Mouse (Mus musculus) fat pad, adult 2 months (tissue): ENCODE results near the gene Ankrd55.
"Not testable (repeated sequence)": the region's sequence is repeated elsewhere in the genome, so short reads cannot be mapped to it uniquely, and the experiment has no call there.

ENCODE experiments used
- DNase-seq: peaks from one replicate; pipeline ENCODE4 v3.0.0-alpha.2; 2011; ENCODE audit warnings: low read depth, low spot score; ENCODE audit errors: extremely low read depth

Gene Ankrd55

DNA sequence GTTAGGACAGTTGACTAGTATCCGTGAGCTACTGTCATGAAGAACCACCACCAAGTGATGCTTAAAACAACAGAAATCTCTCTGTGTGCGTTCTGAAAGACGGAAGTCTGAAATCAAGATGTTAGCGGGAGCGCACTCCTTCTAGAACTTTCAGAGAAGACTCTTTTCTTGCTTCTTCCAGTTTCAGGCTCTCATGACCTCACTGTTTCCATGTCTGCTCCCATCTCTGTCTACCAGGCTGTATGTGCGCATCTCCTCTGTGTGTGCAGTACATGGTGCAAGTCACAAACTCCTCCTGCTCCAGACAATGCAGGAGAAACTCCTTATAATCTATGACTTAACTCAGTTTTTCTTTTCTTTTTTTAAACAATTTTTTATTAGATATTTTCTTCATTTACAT, 4.8 kb downstream of the Ankrd55 start:
- no peak for DNase-seq

DNA sequence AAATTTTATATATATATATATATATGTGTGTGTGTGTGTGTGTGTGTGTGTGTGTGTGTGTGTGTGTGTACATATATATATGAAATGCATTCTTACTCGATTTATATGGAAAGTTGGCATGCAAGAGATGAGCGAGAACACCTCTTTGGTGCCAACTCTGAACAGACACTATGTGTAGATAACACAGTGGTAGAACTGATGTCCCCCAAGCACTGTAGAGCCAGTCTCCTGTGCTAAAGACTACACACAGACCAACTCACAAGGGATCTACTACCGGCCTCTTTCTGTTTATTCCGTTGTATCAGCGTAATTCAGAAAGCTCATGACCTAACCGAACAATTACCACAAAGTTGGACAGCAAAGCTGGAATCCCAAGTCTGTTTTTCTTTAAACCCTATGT, 6.2 kb downstream of the Ankrd55 start:
- DNase-seq: no peak

DNA sequence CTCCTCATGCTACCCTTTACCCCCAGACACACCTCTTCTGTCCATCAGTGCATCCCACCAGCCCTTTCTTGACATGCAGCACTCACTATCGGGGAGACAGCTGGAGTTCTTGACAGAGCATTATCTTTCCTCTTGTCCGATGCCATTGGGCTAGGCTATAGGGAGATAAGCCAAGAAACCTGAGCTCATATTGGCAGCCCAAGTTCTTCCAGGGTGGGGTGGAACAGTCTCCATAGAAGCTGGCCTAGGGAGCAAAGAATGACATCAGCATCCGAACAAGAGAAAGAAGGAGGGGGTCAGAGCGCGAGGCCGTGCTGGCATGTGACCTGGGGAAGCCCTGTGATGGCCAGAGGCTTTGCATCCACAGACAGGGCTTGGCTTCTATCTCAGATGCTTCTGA, 9.5 kb downstream of the Ankrd55 start:
- DNase-seq: no peak

DNA sequence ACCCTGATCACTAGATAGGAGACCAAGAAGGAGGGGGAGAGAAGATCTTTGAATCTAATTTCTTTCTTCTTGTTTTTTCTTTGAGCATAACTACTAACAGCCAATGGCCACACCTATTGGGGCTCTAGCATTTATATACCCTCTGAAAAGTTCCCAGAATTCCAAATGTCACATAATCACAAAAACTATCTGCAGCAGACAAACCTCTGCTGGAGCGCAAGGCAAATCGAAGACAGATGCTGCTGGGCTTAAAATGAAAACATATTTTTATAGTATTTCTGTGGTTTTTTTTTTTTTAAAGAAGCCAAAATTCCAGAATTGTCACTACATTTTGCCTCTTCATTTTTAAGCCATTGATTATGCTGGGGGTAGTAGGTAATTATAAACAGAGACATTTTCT, 15.2 kb downstream of the Ankrd55 start:
- DNase-seq: no peak

DNA sequence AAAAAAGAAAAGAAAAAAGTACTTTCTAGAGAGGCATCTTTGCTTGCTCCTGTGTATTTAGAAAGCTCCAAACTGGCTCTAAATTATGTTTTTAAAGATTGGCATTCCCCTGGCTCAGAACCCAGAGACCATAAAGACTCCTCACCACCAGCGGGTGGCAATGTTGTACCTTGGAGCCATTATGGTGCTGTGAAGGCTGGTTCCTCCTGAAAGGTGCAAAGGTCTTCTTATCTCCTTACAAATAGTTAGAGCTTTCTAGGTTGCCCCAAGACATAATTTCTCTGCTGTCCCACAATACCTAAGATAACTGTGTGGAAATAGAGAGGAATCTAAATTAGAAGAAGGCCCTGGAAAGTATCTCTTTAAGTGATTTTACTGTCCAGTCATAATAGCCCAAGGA, 20.4 kb downstream of the Ankrd55 start:
- no peak for DNase-seq

DNA sequence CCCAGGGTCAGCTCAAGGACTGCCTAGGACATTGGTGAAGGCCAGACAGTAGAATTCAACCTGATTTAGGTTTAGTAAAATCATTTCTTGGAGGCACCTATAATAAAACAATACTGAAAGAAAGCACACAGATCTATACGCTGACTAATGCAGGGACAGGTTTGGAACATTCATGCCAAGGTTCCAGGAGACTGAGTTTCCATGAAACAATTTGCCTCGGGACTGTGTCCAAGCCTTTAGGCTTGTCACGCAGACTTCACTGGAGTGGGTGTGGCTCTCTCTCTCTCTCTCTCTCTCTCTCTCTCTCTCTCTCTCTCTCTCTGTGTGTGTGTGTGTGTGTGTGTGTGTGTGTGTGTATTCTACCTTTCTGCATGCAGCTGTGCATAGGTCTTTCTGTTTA, 23.4 kb downstream of the Ankrd55 start:
- DNase-seq: not testable (repeated sequence)

DNA sequence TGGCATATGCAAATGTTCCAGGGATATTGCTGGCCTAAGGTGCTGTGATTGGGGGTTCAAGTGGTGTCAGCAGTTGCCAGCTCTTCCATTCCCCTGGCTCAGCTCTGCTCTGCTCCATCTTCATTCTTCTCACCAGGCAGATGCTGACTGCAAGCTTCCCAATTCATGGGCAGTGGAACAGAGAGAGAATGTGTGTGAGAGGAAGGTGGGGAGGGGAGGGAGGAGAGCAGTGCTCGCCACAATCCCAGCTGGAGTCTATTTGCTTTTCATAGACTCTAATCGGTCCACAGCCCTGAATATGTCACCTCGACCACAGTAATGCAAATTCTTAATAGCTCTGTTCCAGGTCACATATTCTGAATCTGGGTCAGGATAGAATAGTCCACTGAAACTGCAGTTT, 27.2 kb downstream of the Ankrd55 start:
- DNase-seq: no peak

DNA sequence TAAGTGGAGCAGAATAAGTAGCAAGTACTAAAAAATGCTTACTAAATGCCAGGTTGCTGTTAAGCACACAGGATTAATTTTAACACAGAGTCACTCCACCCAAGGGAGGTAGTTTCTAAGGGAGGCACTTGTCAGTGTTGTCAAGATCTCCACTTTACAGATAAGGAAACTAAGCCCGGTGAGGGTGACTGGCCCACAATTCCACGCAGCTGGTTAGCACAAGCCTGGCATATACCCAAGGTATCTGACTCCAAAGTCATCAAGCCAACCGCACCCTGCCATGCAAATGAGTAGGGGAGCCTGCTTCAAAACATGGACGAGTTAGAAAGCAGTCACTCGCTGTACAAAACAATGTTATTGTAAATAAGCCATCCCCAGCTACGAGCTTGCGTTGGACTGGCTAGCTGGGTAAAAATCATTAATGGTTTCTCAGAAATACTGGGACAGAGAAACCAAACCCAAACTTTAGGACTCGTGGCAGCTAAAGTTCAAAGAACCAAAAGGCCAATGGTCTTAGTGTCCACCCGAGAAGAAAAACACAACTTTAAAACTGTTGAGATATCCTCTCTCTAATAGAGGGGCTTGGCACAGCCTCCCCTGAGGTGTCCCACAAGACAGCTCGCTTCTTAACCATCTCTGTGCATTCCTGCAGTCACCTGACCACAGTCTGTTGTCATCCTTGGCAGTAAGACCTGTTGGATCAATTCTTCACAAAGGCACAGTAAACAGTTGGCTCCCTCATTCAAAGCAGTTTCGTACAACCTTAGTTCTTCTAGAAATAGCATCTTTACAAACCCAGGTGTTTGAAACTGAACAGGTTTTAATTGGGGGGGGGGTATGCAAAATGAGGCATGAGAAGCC, 28.6 kb downstream of the Ankrd55 start:
- no peak for DNase-seq

DNA sequence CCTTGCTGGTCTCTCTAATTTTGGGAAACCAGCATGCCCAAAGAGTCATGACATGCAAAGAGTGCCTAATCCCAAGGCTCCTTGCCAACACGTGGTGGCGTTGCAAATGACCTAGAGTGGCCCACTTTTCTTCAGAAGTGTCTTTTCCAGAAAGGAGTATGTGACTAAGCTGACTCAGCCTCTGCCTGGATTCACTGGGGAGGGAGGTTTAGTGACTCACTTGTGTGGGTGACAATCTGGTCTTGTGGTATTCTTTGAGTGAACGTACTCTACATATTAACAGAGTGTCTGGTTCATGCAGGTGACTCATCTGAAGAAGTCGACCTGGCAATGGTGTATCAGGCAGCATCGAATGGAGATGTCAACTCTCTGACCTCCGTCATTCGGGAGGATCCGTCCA, 29.9 kb downstream of the Ankrd55 start:
- DNase-seq: no peak

DNA sequence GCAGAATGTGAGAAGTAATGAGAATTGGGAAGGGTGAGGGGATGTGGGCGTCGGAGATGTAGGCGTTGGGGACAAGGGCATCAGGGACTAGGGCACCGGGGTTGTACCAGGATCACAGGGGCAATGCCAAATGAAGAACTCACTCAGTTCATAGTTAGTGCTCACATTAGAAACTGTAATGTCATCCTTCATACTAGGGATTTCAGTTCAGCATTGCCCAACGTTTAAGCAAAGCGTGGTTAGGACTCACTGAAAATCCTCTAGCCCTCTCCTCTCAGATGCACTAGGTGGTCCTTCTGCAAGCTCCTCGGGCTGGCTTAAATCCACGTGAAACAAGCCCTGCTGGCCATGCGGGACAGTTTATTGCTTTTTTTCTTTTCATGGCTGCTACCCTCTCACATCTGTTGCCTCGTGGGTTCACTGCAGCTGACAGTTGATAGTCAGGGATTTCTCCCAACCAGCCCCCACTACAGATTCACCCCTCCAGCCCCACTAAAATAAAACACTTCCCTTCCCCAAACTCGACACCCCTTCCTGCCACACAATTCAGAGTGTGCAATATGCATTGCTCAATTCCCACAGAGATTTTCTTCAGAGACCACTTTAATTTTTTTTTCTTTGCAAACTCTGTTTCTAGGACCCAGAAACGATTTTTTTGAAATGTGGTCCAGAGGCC, 35.5 kb downstream of the Ankrd55 start:
- DNase-seq: no peak

DNA sequence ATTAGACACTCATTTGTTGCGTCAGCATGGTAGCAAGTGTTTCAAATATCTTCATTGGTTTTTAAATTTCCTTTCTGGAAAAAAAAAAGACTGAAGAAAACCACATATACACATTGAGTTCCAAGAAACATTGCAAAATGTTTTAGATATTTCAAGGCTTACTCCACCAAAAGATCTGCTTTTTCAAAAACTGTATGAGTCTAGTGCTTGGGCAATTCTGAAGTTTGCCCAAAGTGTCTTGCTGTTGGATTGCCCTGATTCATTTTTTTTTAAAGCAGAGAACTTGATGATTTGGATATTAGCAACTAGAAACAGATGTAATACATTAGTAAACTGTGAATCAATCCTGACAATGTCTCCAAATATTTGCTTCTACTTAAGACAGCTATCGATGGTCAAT, 36.9 kb downstream of the Ankrd55 start:
- DNase-seq: no peak

DNA sequence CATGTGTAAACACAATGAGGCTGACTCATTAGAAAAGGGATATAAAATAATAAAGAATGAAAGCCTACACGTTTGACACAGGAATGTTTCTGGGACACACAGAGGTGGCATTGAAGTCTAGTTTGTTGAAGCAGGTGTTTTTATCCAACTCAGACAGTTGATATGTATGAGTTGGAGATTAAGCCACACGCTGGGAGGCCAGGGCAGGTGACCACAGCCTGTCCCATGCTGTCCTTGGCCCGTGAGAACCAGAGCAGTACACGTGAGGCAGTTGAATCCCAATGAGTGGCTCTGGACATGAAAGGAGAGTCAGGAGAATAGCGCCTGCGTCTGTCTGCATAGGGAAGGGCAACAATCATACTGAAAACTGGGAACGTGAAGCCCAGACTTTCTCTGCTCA, 38.2 kb downstream of the Ankrd55 start:
- DNase-seq: no peak

DNA sequence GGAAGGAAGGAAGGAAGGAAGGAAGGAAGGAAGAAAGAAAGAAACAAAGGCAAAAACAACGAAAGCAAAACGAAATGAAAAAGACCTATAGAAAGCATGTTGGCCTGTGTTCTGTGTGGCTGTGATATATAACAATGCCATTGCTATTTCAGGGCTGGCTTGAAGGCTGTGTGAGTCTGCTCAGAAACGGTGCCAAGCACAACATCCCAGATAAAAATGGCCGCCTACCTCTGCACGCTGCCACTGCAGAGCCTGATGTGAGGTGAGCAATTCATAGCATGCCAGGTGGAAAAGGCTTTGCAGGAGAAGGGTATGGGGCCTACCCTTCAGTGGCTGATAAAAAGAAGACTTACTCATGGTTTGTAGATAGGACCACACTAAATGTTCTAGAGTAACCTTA, 38.7 kb downstream of the Ankrd55 start:
- peak; percentile 37 for DNase-seq

DNA sequence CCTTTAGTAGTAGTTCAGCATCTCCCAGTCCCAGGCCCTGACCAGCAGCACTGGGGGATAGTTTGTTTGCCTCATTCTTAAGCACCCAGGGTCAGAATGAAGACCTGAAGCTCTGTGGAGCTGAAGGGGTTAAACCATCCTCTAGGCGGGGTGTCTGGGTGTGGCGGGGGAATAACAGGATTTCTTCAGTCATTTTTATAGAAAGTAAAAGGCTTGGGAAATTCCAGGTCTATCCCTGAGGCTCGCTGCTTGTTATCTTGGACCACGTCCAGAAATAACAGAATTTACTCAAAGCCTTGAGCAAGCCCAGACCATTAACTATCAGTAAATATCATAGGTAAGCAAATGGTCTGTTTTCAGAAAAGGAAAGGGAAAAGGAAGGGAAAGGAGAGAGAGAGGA, 39.3 kb downstream of the Ankrd55 start:
- DNase-seq: peak; percentile 72

DNA sequence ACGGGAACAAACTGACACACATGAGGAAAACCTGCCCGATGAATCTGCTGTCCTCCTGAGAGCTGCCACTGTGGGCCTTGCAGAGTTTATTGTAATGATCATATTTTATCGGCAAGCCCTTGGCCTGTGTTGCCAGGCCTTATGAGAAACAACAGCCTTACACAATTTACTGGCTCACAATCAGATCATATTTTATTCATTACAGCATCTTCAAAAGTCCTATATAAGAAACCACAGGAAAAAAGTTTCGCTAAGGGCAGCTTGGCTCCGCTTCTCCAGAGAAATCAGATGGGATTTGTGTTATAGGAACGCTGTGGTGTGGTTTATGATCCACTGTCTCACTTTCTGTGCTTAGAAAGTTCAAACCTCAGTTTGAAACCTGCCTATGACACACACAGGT, 42.0 kb downstream of the Ankrd55 start:
- DNase-seq: peak; percentile 39

DNA sequence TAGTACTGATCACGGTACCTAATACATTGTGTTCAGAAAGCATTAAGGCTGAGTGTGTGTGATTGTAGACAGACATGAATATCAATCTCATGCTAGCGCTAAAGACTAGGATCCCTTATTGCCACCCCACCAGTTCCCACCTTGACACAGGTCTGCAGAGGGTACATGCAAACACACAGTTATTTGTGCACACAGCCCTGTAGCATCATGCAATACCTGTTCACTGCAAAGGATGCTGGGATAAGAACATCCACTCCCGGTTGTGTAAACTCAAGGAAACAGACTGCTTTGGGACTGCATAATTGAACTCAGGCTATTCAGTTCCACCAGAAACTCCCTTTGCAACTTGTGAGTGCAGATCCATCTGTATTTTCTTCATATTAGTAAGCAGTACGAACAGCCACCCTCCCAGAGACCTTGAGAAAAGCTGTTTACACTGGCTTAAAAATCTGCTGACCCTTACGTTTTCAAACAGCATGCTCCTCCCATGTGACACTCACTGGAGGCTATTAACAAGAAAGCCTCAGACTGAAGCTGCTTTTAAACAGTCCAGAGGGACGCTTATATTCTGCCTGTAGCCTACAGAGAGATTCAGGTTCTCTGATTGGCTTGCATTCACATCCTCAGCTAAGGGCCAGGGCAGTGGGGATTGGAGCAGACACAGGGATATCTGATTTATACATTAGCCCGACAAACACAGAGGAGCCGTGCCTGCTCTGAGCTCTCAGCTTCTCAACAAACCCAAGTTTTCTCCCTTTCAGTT, 42.8 kb downstream of the Ankrd55 start:
- DNase-seq: no peak

DNA sequence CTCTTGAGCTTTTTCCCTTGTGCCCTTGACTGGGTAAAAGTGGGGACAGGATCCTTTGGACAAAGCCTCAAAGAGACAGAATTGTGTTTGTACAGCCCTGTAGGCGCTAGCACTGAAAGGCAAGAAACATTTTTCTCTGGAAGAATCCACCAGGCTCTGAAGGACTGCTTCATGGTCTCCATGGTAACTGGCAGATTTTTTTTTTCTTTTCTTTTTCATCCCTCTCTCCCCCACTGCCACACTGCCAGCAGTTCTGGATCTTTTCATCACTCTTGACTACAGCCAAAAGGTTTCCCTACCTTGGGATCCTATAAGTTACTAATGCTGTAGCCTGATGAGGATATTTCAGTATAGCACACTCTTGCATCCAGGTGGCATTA, 43.4 kb downstream of the Ankrd55 start:
- no peak for DNase-seq

DNA sequence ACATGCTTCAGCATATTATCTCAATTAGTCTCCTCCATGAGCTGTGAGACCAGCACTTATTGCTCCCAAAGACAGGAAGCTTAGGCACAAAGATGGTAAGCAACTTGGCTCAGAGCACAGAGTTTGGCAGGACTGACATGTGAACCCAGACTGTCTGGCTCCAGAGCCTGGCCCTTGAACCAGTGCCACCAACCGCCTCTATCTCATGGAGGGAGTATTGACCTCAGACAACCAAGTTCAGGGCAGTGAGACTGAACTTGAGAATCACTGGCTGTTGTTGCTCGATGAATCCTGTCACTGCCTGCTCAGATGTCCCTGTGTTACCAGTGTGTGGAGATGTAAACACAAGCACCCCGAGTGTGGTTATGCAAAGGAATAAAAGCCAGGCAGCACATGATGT, 47.3 kb downstream of the Ankrd55 start:
- no peak for DNase-seq

DNA sequence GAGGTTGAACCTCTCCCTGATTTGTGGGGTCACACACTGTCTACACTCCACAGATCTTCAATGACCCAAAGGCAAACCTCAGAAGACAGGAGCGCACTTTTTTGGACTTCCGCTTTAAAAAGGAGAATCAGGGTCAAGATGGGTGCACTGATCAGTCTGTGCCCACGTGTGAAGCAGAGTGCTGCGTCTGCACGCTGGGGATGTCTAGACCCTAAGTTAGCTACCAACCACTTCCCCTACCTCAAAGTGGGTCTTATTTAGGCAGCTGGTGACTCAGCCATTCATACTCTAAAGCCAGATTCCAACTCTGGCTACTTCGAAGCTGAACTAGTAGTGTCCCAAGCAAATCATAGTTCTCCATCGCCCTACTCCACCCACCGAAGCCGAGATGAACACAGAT, 48.9 kb downstream of the Ankrd55 start:
- no peak for DNase-seq

DNA sequence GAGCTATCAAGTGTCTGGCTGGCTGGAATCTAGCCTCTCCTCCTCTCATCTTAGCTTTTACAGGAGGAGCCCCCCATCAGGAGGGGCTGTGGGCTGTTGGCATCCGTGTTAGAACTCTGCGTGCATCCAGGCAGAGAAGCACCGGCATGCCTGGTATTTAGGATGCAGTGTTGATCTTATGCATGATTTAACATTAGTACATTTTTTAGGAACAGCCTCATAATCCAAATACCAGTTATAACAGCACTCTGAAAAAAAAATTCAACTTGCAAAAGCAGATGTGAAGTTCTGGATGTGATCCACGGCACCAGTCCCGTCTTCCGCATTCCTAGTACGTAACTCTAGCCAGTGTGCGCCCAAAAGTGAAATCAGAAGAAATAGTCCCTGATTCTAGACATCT, 52.0 kb downstream of the Ankrd55 start:
- no peak for DNase-seq

DNA sequence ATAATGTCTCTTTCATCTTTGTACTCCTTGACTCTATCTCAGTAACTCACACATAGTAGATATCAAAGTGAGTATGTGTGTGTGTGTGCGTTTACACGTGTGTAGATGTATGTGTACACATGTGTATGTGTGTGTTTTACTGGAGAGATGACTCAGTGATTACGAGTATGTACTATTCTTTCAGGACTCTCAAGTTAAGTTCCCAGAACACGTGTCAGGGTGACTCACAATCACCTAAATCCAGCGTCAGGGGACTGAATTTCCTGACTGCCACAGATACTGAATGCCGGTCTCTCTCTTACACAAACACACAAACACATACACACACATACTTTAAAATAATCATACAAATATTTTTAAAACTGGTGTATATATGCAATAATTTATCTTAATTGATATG, 52.5 kb downstream of the Ankrd55 start:
- no peak for DNase-seq
